Mouse (Mus musculus): ENCODE data around the gene Zkscan5. TPM values are rescaled to one million over a fixed set of nuclear protein-coding genes. Genes with fewer than 3 reads are reported as not detected.
"Not testable (repeated sequence)": the region's sequence is repeated elsewhere in the genome, so short reads cannot be mapped to it uniquely, and the experiment has no call there.

Zkscan5 gene
- polyA plus RNA-seq, 1 experiment from 2014 or later, result 14.0 TPM

GRCm38 (mm10) chr5:145207385-145207784, 3.0 kb downstream of the Zkscan5 start:
- peaks cover 44% of the 10 kb centered on the region for H3K36me3 ChIP-seq (ENCODE audit: control insufficient read depth, insufficient read depth, low read length)
- H3K4me2 ChIP-seq (ENCODE audit: low read depth, low read length), result no peak overlapping the region
- H3K4me1 ChIP-seq (ENCODE audit: control insufficient read depth, insufficient read depth, low read length), result peaks cover 8% of the 10 kb centered on the region; the same call in 1 of the 2 replicates
- no peaks in the 10 kb centered on the region for H3K27me3 ChIP-seq (replicated peaks; ENCODE audit: control insufficient read depth, insufficient read depth, low read length)
- no peak overlapping the region for H3K27ac ChIP-seq (replicated peaks; ENCODE audit: low read depth, low read length)
- no peak for ATAC-seq (ENCODE audit: low read depth)
- H3K9me3 ChIP-seq (ENCODE audit: control insufficient read depth, low read length), result no peaks in the 10 kb centered on the region
- no peak overlapping the region for H3K9ac ChIP-seq (ENCODE audit: low read depth, low read length)
- no peak for DNase-seq (ENCODE audit: low spot score)
- no peak overlapping the region for H3K4me3 ChIP-seq (ENCODE audit: low read depth, low read length)
- 96% methylated on average over 6 of the region's 6 CpGs for WGBS

GRCm38 (mm10) chr5:145207954-145208353, 3.6 kb downstream of the Zkscan5 start:
- H3K9me3 ChIP-seq (ENCODE audit: control insufficient read depth, low read length), result no peaks in the 10 kb centered on the region
- no peak overlapping the region for H3K9ac ChIP-seq (ENCODE audit: low read depth, low read length)
- H3K27me3 ChIP-seq (replicated peaks; ENCODE audit: control insufficient read depth, insufficient read depth, low read length), result no peaks in the 10 kb centered on the region
- H3K4me2 ChIP-seq (ENCODE audit: low read depth, low read length), result no peak overlapping the region
- no peak overlapping the region for H3K27ac ChIP-seq (replicated peaks; ENCODE audit: low read depth, low read length)
- ATAC-seq (ENCODE audit: low read depth) (no peak), DNase-seq (ENCODE audit: low spot score) (no peak)
- H3K4me1 ChIP-seq (ENCODE audit: control insufficient read depth, insufficient read depth, low read length), result peaks cover 8% of the 10 kb centered on the region; the same call in 1 of the 2 replicates
- peaks cover 49% of the 10 kb centered on the region for H3K36me3 ChIP-seq (ENCODE audit: control insufficient read depth, insufficient read depth, low read length)
- H3K4me3 ChIP-seq (ENCODE audit: low read depth, low read length), result no peak overlapping the region
- WGBS, result 81% methylated on average over 5 of the region's 6 CpGs

GRCm38 (mm10) chr5:145208391-145208790, 4.0 kb downstream of the Zkscan5 start:
- DNase-seq (ENCODE audit: low spot score); ATAC-seq (ENCODE audit: low read depth): not testable (repeated sequence)
- 54% methylated on average over 7 of the region's 11 CpGs for WGBS

DNA sequence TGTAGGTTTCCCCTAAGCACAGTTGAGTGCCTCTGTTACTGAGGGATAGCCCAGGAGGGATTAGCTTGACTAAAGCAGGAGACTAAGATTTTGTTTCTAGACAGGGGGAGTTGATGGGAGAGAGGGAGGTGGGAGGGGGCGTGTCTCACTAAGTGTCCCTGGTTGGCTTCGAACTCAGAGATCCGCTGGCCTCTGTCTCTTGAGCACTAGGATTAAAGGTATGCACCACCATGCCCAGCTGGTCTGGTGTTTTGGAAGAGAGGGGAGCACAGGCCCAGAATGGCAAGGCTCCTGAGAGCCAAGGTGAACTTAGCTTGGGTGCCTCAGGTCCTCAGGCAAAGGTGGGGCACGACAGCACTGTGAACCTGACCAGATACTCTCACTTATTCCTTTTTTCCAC, 7.0 kb downstream of the Zkscan5 start:
- 94% methylated on average over 4 of the region's 4 CpGs for WGBS
- Histone ChIP-seq H3K4me2 (ENCODE audit: low read depth, low read length) (no peak overlapping the region), H3K9ac (ENCODE audit: low read depth, low read length) (no peak overlapping the region), H3K4me3 (ENCODE audit: low read depth, low read length) (no peak overlapping the region), H3K27ac (replicated peaks; ENCODE audit: low read depth, low read length) (no peak overlapping the region), H3K36me3 (ENCODE audit: control insufficient read depth, insufficient read depth, low read length) (peaks cover 69% of the 10 kb centered on the region), H3K9me3 (ENCODE audit: control insufficient read depth, low read length) (no peaks in the 10 kb centered on the region), H3K4me1 (ENCODE audit: control insufficient read depth, insufficient read depth, low read length) (no peaks in the 10 kb centered on the region), H3K27me3 (replicated peaks; ENCODE audit: control insufficient read depth, insufficient read depth, low read length) (no peaks in the 10 kb centered on the region)
- DNase-seq (ENCODE audit: low spot score) (no peak), ATAC-seq (ENCODE audit: low read depth) (no peak)

More at GRCm38 (mm10) chr5:145208391-145208790, 4.0 kb downstream of the Zkscan5 start:
- H3K4me2 ChIP-seq (ENCODE audit: low read depth, low read length); H3K27me3 ChIP-seq (replicated peaks; ENCODE audit: control insufficient read depth, insufficient read depth, low read length); H3K9ac ChIP-seq (ENCODE audit: low read depth, low read length); H3K9me3 ChIP-seq (ENCODE audit: control insufficient read depth, low read length); H3K4me1 ChIP-seq (ENCODE audit: control insufficient read depth, insufficient read depth, low read length); H3K27ac ChIP-seq (replicated peaks; ENCODE audit: low read depth, low read length); H3K4me3 ChIP-seq (ENCODE audit: low read depth, low read length): not testable (repeated sequence)
- peaks cover 54% of the 10 kb centered on the region for H3K36me3 ChIP-seq (ENCODE audit: control insufficient read depth, insufficient read depth, low read length)

DNA sequence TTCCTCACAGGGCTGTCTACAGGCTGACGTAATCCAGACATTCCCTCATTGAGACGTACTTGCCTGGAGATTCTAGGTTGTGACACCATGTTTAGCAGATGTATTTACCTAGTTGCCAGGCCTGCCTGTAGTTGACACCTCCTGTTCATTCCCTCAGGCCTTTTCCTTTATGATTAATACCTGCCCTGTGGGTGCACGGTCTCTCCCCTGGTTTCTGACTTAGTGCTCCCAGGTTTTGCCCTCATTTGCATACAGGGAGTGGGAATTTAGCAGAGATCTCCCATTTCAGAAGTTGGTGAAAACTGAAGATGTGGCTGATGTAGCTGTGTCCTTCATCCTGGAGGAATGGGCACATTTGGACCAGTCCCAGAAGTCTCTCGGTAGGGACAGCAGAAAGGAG, 7.9 kb downstream of the Zkscan5 start:
- WGBS, result 91% methylated on average over 4 of the region's 4 CpGs
- H3K27me3 ChIP-seq (replicated peaks; ENCODE audit: control insufficient read depth, insufficient read depth, low read length), result no peaks in the 10 kb centered on the region
- H3K4me1 ChIP-seq (ENCODE audit: control insufficient read depth, insufficient read depth, low read length), result no peaks in the 10 kb centered on the region
- no peaks in the 10 kb centered on the region for H3K9me3 ChIP-seq (ENCODE audit: control insufficient read depth, low read length)
- H3K27ac ChIP-seq (replicated peaks; ENCODE audit: low read depth, low read length), result no peak overlapping the region
- ATAC-seq (ENCODE audit: low read depth) (no peak), DNase-seq (ENCODE audit: low spot score) (no peak)
- H3K36me3 ChIP-seq (ENCODE audit: control insufficient read depth, insufficient read depth, low read length), result peaks cover 66% of the 10 kb centered on the region
- H3K4me3 ChIP-seq (ENCODE audit: low read depth, low read length), result no peak overlapping the region
- H3K9ac ChIP-seq (ENCODE audit: low read depth, low read length), result no peak overlapping the region
- H3K4me2 ChIP-seq (ENCODE audit: low read depth, low read length), result no peak overlapping the region

- H3K4me3 ChIP-seq (ENCODE audit: low read depth, low read length), result no peak overlapping the region
- H3K4me2 ChIP-seq (ENCODE audit: low read depth, low read length), result no peak overlapping the region
- H3K4me1 ChIP-seq (ENCODE audit: control insufficient read depth, insufficient read depth, low read length), result no peaks in the 10 kb centered on the region
- no peak overlapping the region for H3K9ac ChIP-seq (ENCODE audit: low read depth, low read length)
- WGBS, result 96% methylated on average over 3 of the region's 3 CpGs
- no peaks in the 10 kb centered on the region for H3K27me3 ChIP-seq (replicated peaks; ENCODE audit: control insufficient read depth, insufficient read depth, low read length)
- DNase-seq (ENCODE audit: low spot score) (no peak), ATAC-seq (ENCODE audit: low read depth) (no peak)
- H3K27ac ChIP-seq (replicated peaks; ENCODE audit: low read depth, low read length), result no peak overlapping the region
- no peaks in the 10 kb centered on the region for H3K9me3 ChIP-seq (ENCODE audit: control insufficient read depth, low read length)
- peaks cover 69% of the 10 kb centered on the region for H3K36me3 ChIP-seq (ENCODE audit: control insufficient read depth, insufficient read depth, low read length)
Measured at GRCm38 (mm10) chr5:145213505-145213904, 9.1 kb downstream of the Zkscan5 start.

DNA sequence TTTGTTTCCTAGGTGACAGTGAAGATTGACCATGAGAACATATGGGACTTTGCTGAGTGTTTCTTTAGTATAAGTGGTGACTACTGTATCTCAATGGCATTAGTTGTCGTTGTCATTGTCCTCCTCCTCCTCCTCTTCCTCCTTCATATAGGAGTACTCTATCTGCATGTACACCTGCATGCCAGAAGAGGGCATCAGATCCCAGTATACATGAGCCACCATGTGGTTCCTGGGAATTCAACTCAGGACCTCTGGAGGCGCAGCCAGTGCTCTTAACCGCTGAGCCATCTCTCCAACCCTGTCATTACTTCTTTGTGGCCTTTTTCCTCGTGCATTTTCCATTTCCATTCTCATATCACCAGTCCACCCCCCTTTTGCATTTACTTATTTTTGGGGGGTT, 10.3 kb downstream of the Zkscan5 start:
- H3K9ac ChIP-seq (ENCODE audit: low read depth, low read length), result no peak overlapping the region
- WGBS, result 70% methylated on average over 4 of the region's 4 CpGs
- H3K4me3 ChIP-seq (ENCODE audit: low read depth, low read length), result no peak overlapping the region
- no peaks in the 10 kb centered on the region for H3K27me3 ChIP-seq (replicated peaks; ENCODE audit: control insufficient read depth, insufficient read depth, low read length)
- ATAC-seq (ENCODE audit: low read depth), result no peak
- H3K9me3 ChIP-seq (ENCODE audit: control insufficient read depth, low read length), result no peaks in the 10 kb centered on the region
- H3K27ac ChIP-seq (replicated peaks; ENCODE audit: low read depth, low read length), result no peak overlapping the region
- no peaks in the 10 kb centered on the region for H3K4me1 ChIP-seq (ENCODE audit: control insufficient read depth, insufficient read depth, low read length)
- H3K36me3 ChIP-seq (ENCODE audit: control insufficient read depth, insufficient read depth, low read length), result peaks cover 73% of the 10 kb centered on the region
- no peak overlapping the region for H3K4me2 ChIP-seq (ENCODE audit: low read depth, low read length)
- no peak for DNase-seq (ENCODE audit: low spot score)

- Histone ChIP-seq H3K4me3 (ENCODE audit: low read depth, low read length) (no peak overlapping the region), H3K27ac (replicated peaks; ENCODE audit: low read depth, low read length) (no peak overlapping the region), H3K9me3 (ENCODE audit: control insufficient read depth, low read length) (no peaks in the 10 kb centered on the region), H3K27me3 (replicated peaks; ENCODE audit: control insufficient read depth, insufficient read depth, low read length) (no peaks in the 10 kb centered on the region), H3K4me1 (ENCODE audit: control insufficient read depth, insufficient read depth, low read length) (no peaks in the 10 kb centered on the region), H3K9ac (ENCODE audit: low read depth, low read length) (no peak overlapping the region), H3K36me3 (ENCODE audit: control insufficient read depth, insufficient read depth, low read length) (peaks cover 70% of the 10 kb centered on the region), H3K4me2 (ENCODE audit: low read depth, low read length) (no peak overlapping the region)
- no peak for DNase-seq (ENCODE audit: low spot score)
- no peak for ATAC-seq (ENCODE audit: low read depth)
- WGBS, result 91% methylated on average over 6 of the region's 6 CpGs
Measured at GRCm38 (mm10) chr5:145217746-145218145, 13.4 kb downstream of the Zkscan5 start.

- no peaks in the 10 kb centered on the region for H3K4me1 ChIP-seq (ENCODE audit: control insufficient read depth, insufficient read depth, low read length)
- no peak for DNase-seq (ENCODE audit: low spot score)
- 93% methylated on average over 21 of the region's 21 CpGs for WGBS
- H3K27ac ChIP-seq (replicated peaks; ENCODE audit: low read depth, low read length), result no peak overlapping the region
- no peaks in the 10 kb centered on the region for H3K27me3 ChIP-seq (replicated peaks; ENCODE audit: control insufficient read depth, insufficient read depth, low read length)
- H3K36me3 ChIP-seq (ENCODE audit: control insufficient read depth, insufficient read depth, low read length), result peaks cover 65% of the 10 kb centered on the region
- H3K4me3 ChIP-seq (ENCODE audit: low read depth, low read length), result no peak overlapping the region
- H3K9me3 ChIP-seq (ENCODE audit: control insufficient read depth, low read length), result no peaks in the 10 kb centered on the region
- ATAC-seq (ENCODE audit: low read depth), result no peak
- H3K9ac ChIP-seq (ENCODE audit: low read depth, low read length), result no peak overlapping the region
- H3K4me2 ChIP-seq (ENCODE audit: low read depth, low read length), result no peak overlapping the region
Measured at GRCm38 (mm10) chr5:145218206-145218605, 13.8 kb downstream of the Zkscan5 start.

Data from embryonic facial prominence, embryonic 14.5 days (tissue).